8 mouse cellular contexts compared by ENCODE assay signal in genomic region chr17:32099943-32100586, GRCm38 (mm10).
DNase-seq lines count a peak whose midpoint lies in the region; ATAC-seq lines count a peak whose summit lies in the region.

No protein-coding gene starts in this region.

- peak overlapping the region; percentile 86 for H3K4me2 ChIP-seq in forebrain, embryonic 14.5 days (ENCODE audit: low read length)
- peak overlapping the region; percentile 90 for H3K4me2 ChIP-seq in hindbrain, embryonic 16.5 days (ENCODE audit: low read length)
- peak overlapping the region; percentile 99 for H3K4me2 ChIP-seq in liver, embryonic 12.5 days

- H3K27ac ChIP-seq in forebrain, embryonic 14.5 days (ENCODE audit: low read depth, low read length): no peak overlapping the region
- no peak overlapping the region for H3K27ac ChIP-seq in hindbrain, embryonic 16.5 days (ENCODE audit: low read depth, low read length)
- peak overlapping the region; percentile 80 for H3K27ac ChIP-seq in liver, embryonic 12.5 days

- 0 out of 2 replicates have a peak, but pooled peaks cover 4% of the 10 kb centered on the region for H3K27me3 ChIP-seq in forebrain, embryonic 14.5 days (replicated peaks; ENCODE audit: control insufficient read depth, insufficient read depth, low read length)
- no peaks in the 10 kb centered on the region; the same call in 1 of the 2 replicates for H3K27me3 ChIP-seq in hindbrain, embryonic 16.5 days (replicated peaks; ENCODE audit: control insufficient read depth, insufficient read depth, low read length)
- peaks cover 13% of the 10 kb centered on the region; the same call in 1 of the 2 replicates for H3K27me3 ChIP-seq in liver, embryonic 12.5 days (replicated peaks)

- no peaks in the 10 kb centered on the region for H3K36me3 ChIP-seq in forebrain, embryonic 14.5 days (ENCODE audit: control insufficient read depth, insufficient read depth, low read length)
- no peaks in the 10 kb centered on the region for H3K36me3 ChIP-seq in hindbrain, embryonic 16.5 days (ENCODE audit: control insufficient read depth, insufficient read depth, low read length)
- no peaks in the 10 kb centered on the region for H3K36me3 ChIP-seq in liver, embryonic 12.5 days

- peak overlapping the region; percentile 63 for H3K9ac ChIP-seq in forebrain, embryonic 14.5 days (ENCODE audit: low read length)
- peak overlapping the region; percentile 69 for H3K9ac ChIP-seq in hindbrain, embryonic 16.5 days (ENCODE audit: low read depth, low read length)
- peak overlapping the region; percentile 84 for H3K9ac ChIP-seq in liver, embryonic 12.5 days

- H3K4me3 ChIP-seq in forebrain, embryonic 14.5 days (ENCODE audit: low read depth, low read length): peak overlapping the region; percentile 44
- peak overlapping the region; percentile 51 for H3K4me3 ChIP-seq in hindbrain, embryonic 16.5 days (ENCODE audit: low read length)
- H3K4me3 ChIP-seq in liver, embryonic 12.5 days: peak overlapping the region; percentile 64

- no peaks in the 10 kb centered on the region for H3K9me3 ChIP-seq in forebrain, embryonic 14.5 days (replicated peaks; ENCODE audit: control insufficient read depth, low read length)
- no peaks in the 10 kb centered on the region for H3K9me3 ChIP-seq in hindbrain, embryonic 16.5 days (ENCODE audit: control insufficient read depth, low read length)
- no peaks in the 10 kb centered on the region for H3K9me3 ChIP-seq in liver, embryonic 12.5 days (replicated peaks)

- ATAC-seq in forebrain, embryonic 14.5 days: peak; percentile 72
- ATAC-seq in hindbrain, embryonic 16.5 days: peak; percentile 89
- peak; percentile 89 for ATAC-seq in liver, embryonic 12.5 days

- 0 out of 2 replicates have a peak, but pooled peaks cover 4% of the 10 kb centered on the region for H3K4me1 ChIP-seq in forebrain, embryonic 14.5 days (ENCODE audit: control insufficient read depth, insufficient read depth, low read length)
- peaks cover 8% of the 10 kb centered on the region for H3K4me1 ChIP-seq in hindbrain, embryonic 16.5 days (ENCODE audit: control insufficient read depth, insufficient read depth, low read depth, low read length)
- peaks cover 49% of the 10 kb centered on the region for H3K4me1 ChIP-seq in liver, embryonic 12.5 days

- DNase-seq in T-cell, adult 2 months (ENCODE audit: low spot score): peak; percentile 52
- DNase-seq in cerebellum, adult 11 months: peak; percentile 37
- peak; percentile 71 for DNase-seq in forebrain, embryonic 14.5 days (ENCODE audit: low spot score)
- DNase-seq in naive thymus-derived CD4-positive, alpha-beta T cell, adult 2 months (ENCODE audit: low read depth): peak; percentile 52
- peak; percentile 63 to 70 for DNase-seq in thymus, postnatal 10 days (ENCODE audit: low spot score in 2 of 2)
- DNase-seq in right cerebral cortex, postnatal 36 days (ENCODE audit: low spot score in 2 of 2): no peak

- WGBS in forebrain, embryonic 14.5 days: 2% methylated on average over 44 of the region's 44 CpGs
- WGBS in hindbrain, embryonic 16.5 days: 2% methylated on average over 40 of the region's 44 CpGs
- 2% methylated on average over 44 of the region's 44 CpGs for WGBS in liver, embryonic 12.5 days (ENCODE audit: insufficient replicate concordance)

Comparison
In these comparisons a context has a peak if more than half of its experiments do, and no peak if none do; other contexts are left out.
1. DNase-seq: peak in T-cell, adult 2 months (single experiment), cerebellum, adult 11 months (single experiment), forebrain, embryonic 14.5 days (single experiment), naive thymus-derived CD4-positive, alpha-beta T cell, adult 2 months (single experiment) and thymus, postnatal 10 days (2 of 2); none in right cerebral cortex, postnatal 36 days (0 of 2).
2. Peak in every context shown above with its lines, with median percentiles within 50 percentile points of each other: ATAC-seq, H3K4me2 ChIP-seq, H3K4me3 ChIP-seq and H3K9ac ChIP-seq.